Mouse (Mus musculus) embryo, embryonic 11.5 days (tissue): ENCODE measurements around the gene 2210408I21Rik.
"Not testable (repeated sequence)": the region's sequence is repeated elsewhere in the genome, so short reads cannot be mapped to it uniquely, and the experiment has no call there.

Experiments
- DNase-seq: peaks from one replicate; pipeline ENCODE4 v3.0.0-alpha.2; 2012; ENCODE audit warnings: low read depth, low spot score

The 2210408I21Rik gene

GRCm38 (mm10) chr13:77134931-77135620, at the start of gene 2210408I21Rik, which contains the start of gene Slf1:
2210408I21Rik (plus strand) TSS chr13:77135540.
Slf1 (minus strand) TSS chr13:77135473.
- DNase-seq = peak; percentile 75

- DNase-seq = not testable (repeated sequence)
These were observed 42.5 kb upstream of the 2210408I21Rik start for GRCm38 (mm10) chr13:77092876-77093275.

GRCm38 (mm10) chr13:77107734-77108133, 27.6 kb upstream of the 2210408I21Rik start:
- no peak for DNase-seq

- DNase-seq = no peak
These were observed 16.6 kb upstream of the 2210408I21Rik start for GRCm38 (mm10) chr13:77118695-77119094.

- no peak for DNase-seq
These were observed 10.2 kb upstream of the 2210408I21Rik start for GRCm38 (mm10) chr13:77125159-77125558.

- DNase-seq = no peak
These were observed 7.1 kb upstream of the 2210408I21Rik start for GRCm38 (mm10) chr13:77128240-77128639.

- no peak for DNase-seq
These were observed 4.2 kb upstream of the 2210408I21Rik start for GRCm38 (mm10) chr13:77131132-77131531.

- DNase-seq = no peak
These were observed 261 bp downstream of the 2210408I21Rik start for GRCm38 (mm10) chr13:77135621-77135981.

- no peak for DNase-seq
These were observed 5.5 kb downstream of the 2210408I21Rik start for GRCm38 (mm10) chr13:77140890-77141289.

- no peak for DNase-seq
These were observed 42.6 kb downstream of the 2210408I21Rik start for GRCm38 (mm10) chr13:77177931-77178330.

GRCm38 (mm10) chr13:77190606-77191005, 55.3 kb downstream of the 2210408I21Rik start:
- no peak for DNase-seq

- DNase-seq = no peak
These were observed 56.9 kb downstream of the 2210408I21Rik start for GRCm38 (mm10) chr13:77192201-77192600.

- DNase-seq = no peak
These were observed 73.6 kb downstream of the 2210408I21Rik start for GRCm38 (mm10) chr13:77208764-77209418.

- DNase-seq = no peak
These were observed 77.9 kb downstream of the 2210408I21Rik start for GRCm38 (mm10) chr13:77213196-77213595.

GRCm38 (mm10) chr13:77215460-77215859, 80.1 kb downstream of the 2210408I21Rik start:
- DNase-seq = no peak

GRCm38 (mm10) chr13:77217672-77218280, 82.4 kb downstream of the 2210408I21Rik start:
- DNase-seq = no peak

GRCm38 (mm10) chr13:77221072-77221471, 85.7 kb downstream of the 2210408I21Rik start:
- no peak for DNase-seq

- no peak for DNase-seq
These were observed 121.2 kb downstream of the 2210408I21Rik start for GRCm38 (mm10) chr13:77256541-77256940.

GRCm38 (mm10) chr13:77262715-77263338, 127.5 kb downstream of the 2210408I21Rik start:
- DNase-seq = no peak

- peak; percentile 27 for DNase-seq
These were observed 128.2 kb downstream of the 2210408I21Rik start for GRCm38 (mm10) chr13:77263400-77264179.

GRCm38 (mm10) chr13:77264481-77264880, 129.1 kb downstream of the 2210408I21Rik start:
- no peak for DNase-seq
